Mouse (Mus musculus) midbrain, embryonic 13.5 days (tissue): Measurements from ENCODE around the gene Lmln. TPM values are rescaled to one million over a fixed set of nuclear protein-coding genes. Genes with fewer than 3 reads are reported as not detected.
A peak's percentile ranks its signal among the peaks of the same experiment; 100 is the strongest.
"Not testable (repeated sequence)": the region's sequence is repeated elsewhere in the genome, so short reads cannot be mapped to it uniquely, and the experiment has no call there.

Experiments
- ATAC-seq: fragments of 200-750 bp; cut with Nextera tagmentation; 2 replicates; pipeline ENCODE4 v1.8.0; 2017; ENCODE audit warnings: mild to moderate bottlenecking, moderate TSS enrichment, moderate library complexity
- H3K27ac ChIP-seq: fragments of 300-500 bp; sonication (generic); 2 replicates; pipeline ENCODE4 v1.5.1; 2015; ENCODE audit warnings: inconsistent platforms, mild to moderate bottlenecking, moderate library complexity
- H3K27me3 ChIP-seq: fragments of 300-500 bp; sonication (generic); 2 replicates; pipeline ENCODE4 v1.6.1; 2015; ENCODE audit warnings: mild to moderate bottlenecking, inconsistent platforms
- H3K36me3 ChIP-seq: fragments of 300-500 bp; sonication (generic); 2 replicates; pipeline ENCODE4 v1.6.1; 2015; ENCODE audit warnings: mild to moderate bottlenecking, inconsistent platforms
- H3K4me1 ChIP-seq: fragments of 300-500 bp; sonication (generic); replicated peaks from 2 replicates; pipeline ENCODE4 v1.6.1; 2015; ENCODE audit warnings: inconsistent platforms
- H3K4me2 ChIP-seq: fragments of 300-500 bp; sonication (generic); replicated peaks from 2 replicates; pipeline ENCODE4 v1.6.1; 2015; ENCODE audit warnings: moderate library complexity, mild to moderate bottlenecking, inconsistent platforms
- H3K4me3 ChIP-seq: fragments of 300-500 bp; sonication (generic); replicated peaks from 2 replicates; pipeline ENCODE4 v1.5.1; 2015; ENCODE audit warnings: mild to moderate bottlenecking, inconsistent platforms
- H3K9ac ChIP-seq: fragments of 300-500 bp; sonication (generic); replicated peaks from 2 replicates; pipeline ENCODE4 v1.6.1; 2015; ENCODE audit warnings: mild to moderate bottlenecking, inconsistent platforms
- H3K9me3 ChIP-seq: fragments of 300-500 bp; sonication (generic); 2 replicates; pipeline ENCODE4 v1.6.1; 2016; ENCODE audit warnings: mild to moderate bottlenecking, inconsistent platforms
- whole genome bisulfite sequencing: fragments of 180-500 bp; shearing (Covaris S2); methylation state at CpG from one replicate; pipeline ENCODE4 v1.1.7; 2015; 5-methylcytosine and 5-hydroxymethylcytosine counted together
- polyA plus RNA-seq: library from polyadenylated mRNA; unstranded; fragments of >200 nt; fragmentation: Nextera tagmentation; extraction: Ambion mirVana; gene quantifications from 2 replicates; pipeline ENCODE4 v1.2.1, GENCODE M21; 2015

Gene Lmln
- polyA plus RNA-seq, 1 experiment from 2014 or later: 5.3 TPM

DNA sequence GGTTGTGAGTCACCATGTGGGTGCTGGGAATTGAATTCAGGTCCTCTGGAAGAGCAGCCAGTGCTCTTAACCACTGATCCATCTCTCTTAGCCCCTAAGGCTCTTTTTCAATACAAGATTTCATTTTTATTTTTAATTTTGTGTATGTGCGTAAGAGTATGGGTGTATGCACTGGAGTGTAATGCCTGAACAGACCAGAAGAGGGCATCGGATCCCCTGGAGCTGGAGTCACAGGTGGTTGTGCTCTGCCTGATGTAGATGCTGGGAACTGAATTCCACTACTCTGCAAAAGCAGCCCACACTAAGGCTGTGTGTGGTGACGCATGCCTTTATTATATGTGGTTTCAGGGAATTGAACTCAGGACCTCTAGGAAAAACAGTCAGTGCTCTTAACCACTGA, 83.9 kb downstream of the Lmln start:
- ATAC-seq: no peak
- 0 out of 2 replicates have a peak, but pooled peaks cover 4% of the 10 kb centered on the region for H3K9me3 ChIP-seq
- H3K4me2 ChIP-seq: no peak overlapping the region
- 97% methylated on average over 3 of the region's 3 CpGs for WGBS
- H3K36me3 ChIP-seq: no peaks in the 10 kb centered on the region
- H3K4me3 ChIP-seq: no peak overlapping the region
- no peak overlapping the region for H3K27ac ChIP-seq
- H3K4me1 ChIP-seq: no peaks in the 10 kb centered on the region
- no peaks in the 10 kb centered on the region for H3K27me3 ChIP-seq
- no peak overlapping the region for H3K9ac ChIP-seq

DNA sequence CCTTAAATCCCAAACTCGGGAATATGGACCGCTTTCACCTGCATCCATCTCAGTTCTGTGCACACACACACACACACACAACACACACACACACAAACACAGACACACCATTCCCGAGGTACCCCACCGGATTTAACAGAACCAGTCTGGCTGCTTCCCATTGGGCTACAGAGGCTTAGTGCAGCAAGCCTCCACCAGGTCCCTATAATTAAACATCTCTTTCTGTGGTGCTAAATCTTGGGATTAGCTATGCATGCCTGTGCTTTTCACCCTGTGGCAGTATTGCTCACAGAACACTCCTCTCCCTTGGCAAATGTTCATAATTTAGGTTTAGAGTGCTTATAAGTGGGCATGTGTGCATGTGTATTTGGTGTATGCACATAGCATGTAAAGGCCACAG, 85.8 kb downstream of the Lmln start:
- no peak overlapping the region for H3K4me2 ChIP-seq
- no peak overlapping the region for H3K9ac ChIP-seq
- no peaks in the 10 kb centered on the region for H3K4me1 ChIP-seq
- H3K4me3 ChIP-seq: no peak overlapping the region
- WGBS: 82% methylated on average over 4 of the region's 4 CpGs
- H3K27me3 ChIP-seq: no peaks in the 10 kb centered on the region
- no peak overlapping the region for H3K27ac ChIP-seq
- H3K9me3 ChIP-seq: 0 out of 2 replicates have a peak, but pooled peaks cover 4% of the 10 kb centered on the region
- no peaks in the 10 kb centered on the region for H3K36me3 ChIP-seq
- no peak for ATAC-seq

DNA sequence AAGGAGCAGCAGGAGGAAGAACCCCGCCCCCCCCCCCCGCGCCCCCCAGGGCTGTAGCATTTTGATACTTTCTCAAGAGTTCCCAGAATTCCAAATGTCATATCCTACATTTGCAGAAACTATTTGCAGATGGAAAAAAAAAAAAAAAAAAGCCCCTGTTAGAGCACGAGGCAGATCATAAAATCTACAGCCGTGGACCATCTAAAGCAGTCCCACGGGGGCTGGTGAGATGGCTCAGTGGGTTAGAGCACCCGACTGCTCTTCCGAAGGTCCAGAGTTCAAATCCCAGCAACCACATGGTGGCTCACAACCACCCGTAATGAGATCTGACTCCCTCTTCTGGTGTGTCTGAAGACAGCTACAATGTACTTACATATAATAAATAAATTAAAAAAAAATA, 88.6 kb downstream of the Lmln start:
- H3K27ac ChIP-seq, ATAC-seq, H3K36me3 ChIP-seq, H3K4me2 ChIP-seq, H3K4me1 ChIP-seq, H3K27me3 ChIP-seq, H3K4me3 ChIP-seq, H3K9ac ChIP-seq, H3K9me3 ChIP-seq: not testable (repeated sequence)
- 80% methylated on average over 9 of the region's 9 CpGs for WGBS

DNA sequence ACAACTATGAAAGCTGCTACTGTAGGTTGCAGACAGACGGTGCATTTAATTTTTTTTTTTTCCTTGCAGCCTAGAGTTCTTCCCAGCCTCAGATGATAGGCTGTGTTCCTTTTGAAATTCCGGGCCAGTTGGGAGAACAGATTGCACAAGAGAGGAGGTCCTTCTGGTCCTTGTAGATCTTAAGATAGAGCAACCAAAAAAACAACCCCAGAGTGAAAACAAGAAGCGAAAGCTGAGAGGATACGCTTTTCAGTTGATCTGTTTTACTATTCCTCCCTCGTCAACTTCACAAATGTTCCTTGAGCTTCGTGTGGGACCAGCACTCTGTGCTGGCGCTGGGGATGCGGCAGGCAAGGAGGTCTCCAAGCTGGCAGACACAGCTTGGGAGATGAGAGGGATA, 89.2 kb downstream of the Lmln start:
- Histone ChIP-seq H3K36me3 (no peaks in the 10 kb centered on the region), H3K4me2 (no peak overlapping the region), H3K27ac (no peak overlapping the region), H3K4me3 (no peak overlapping the region), H3K27me3 (no peaks in the 10 kb centered on the region), H3K9ac (no peak overlapping the region), H3K9me3 (no peaks in the 10 kb centered on the region), H3K4me1 (no peaks in the 10 kb centered on the region)
- WGBS: 80% methylated on average over 8 of the region's 8 CpGs
- no peak for ATAC-seq

DNA sequence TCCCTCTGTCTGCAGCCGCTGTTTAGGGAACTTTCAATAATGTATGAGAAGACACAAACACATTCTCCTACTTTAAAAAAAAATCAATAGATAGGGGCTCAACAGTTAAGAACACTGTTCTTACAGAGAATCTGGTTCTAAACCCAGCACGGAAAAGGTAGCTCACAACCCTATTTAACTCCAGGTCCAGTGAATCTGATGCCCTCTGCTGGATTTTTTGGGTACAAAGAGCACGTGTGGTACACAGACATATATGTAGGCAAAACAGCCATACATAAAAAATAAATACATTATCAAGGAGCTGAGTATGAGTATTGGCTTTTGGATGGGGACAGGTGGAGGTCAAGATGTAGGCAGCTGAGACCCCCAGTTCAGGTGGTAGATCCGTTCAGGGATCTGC, 92.7 kb downstream of the Lmln start:
- no peak overlapping the region for H3K4me2 ChIP-seq
- no peaks in the 10 kb centered on the region for H3K4me1 ChIP-seq
- H3K27me3 ChIP-seq: no peaks in the 10 kb centered on the region
- no peak overlapping the region for H3K27ac ChIP-seq
- H3K4me3 ChIP-seq: no peak overlapping the region
- ATAC-seq: no peak
- 57% methylated on average over 4 of the region's 4 CpGs for WGBS
- H3K36me3 ChIP-seq: no peaks in the 10 kb centered on the region
- no peaks in the 10 kb centered on the region for H3K9me3 ChIP-seq
- H3K9ac ChIP-seq: no peak overlapping the region

DNA sequence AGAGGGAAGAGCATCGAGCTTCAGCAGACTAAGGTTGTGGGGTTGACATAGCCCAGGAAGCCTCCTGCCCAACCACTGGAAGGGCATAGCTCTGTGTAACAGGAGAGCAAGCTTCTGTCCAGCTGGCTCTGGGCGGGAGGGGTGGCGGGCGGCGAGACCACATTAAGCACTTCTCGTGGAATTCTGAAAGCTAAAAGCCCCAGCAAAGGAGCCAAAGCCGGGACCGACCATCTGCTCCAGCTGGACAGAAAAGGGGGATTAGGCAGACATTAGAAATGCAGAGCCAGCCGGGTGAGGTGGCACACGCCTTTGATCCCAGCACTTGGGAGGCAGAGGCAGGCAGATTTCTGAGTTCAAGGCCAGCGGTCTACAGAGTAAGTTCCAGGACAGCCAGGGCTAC, 95.7 kb downstream of the Lmln start:
- no peaks in the 10 kb centered on the region for H3K36me3 ChIP-seq
- H3K4me2 ChIP-seq: no peak overlapping the region
- H3K4me1 ChIP-seq: no peaks in the 10 kb centered on the region
- no peak overlapping the region for H3K4me3 ChIP-seq
- no peak overlapping the region for H3K9ac ChIP-seq
- H3K27me3 ChIP-seq: no peaks in the 10 kb centered on the region
- H3K9me3 ChIP-seq: no peaks in the 10 kb centered on the region
- H3K27ac ChIP-seq: no peak overlapping the region
- 58% methylated on average over 11 of the region's 11 CpGs for WGBS
- no peak for ATAC-seq

DNA sequence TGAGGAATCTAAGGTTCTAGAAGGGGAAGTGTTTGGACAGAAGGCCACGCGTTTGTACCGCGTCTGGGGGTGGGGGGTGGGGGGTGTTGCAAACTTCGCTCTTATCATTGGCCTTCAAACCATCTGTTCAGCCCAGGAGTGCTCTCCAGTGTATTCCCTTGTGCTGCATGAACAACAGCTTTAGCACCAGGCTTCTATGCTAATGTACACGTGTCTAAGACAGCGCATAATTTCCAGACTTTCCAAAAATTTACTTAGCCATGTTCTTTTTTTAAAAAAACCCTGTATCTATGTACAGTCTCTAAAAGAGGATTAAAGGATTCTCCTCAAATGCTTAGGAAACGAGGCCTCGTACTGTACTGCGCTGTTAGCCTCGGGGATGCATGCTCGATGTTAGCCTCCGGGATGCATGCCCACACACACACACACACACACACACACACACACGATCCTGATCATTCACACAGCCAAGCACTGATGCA, 96.3 kb downstream of the Lmln start:
- Histone ChIP-seq H3K36me3 (no peaks in the 10 kb centered on the region), H3K27me3 (no peaks in the 10 kb centered on the region), H3K4me1 (no peaks in the 10 kb centered on the region), H3K27ac (no peak overlapping the region), H3K9ac (no peak overlapping the region), H3K4me3 (no peak overlapping the region), H3K4me2 (no peak overlapping the region), H3K9me3 (no peaks in the 10 kb centered on the region)
- WGBS: 80% methylated on average over 14 of the region's 14 CpGs
- peak; percentile 55; the same call in 1 of the 2 replicates for ATAC-seq

DNA sequence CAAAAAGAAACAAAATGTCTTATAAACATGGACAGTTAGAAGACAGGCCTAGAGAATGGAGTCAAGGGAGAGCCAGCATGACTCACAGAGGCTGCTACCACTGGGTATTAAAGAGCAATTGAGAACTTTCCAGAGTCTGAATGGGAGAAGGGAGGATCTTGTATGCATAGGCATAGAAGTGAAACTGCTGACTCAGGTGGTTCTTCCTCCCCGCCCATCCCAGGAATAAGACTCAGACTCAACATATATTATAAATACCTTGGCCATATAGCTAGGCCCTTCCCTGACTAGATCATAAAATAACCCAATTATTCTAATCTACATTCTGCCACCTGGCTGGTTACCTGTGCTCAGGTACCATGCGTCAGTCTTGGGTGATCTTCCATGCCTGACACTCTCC, 97.0 kb downstream of the Lmln start:
- no peaks in the 10 kb centered on the region for H3K27me3 ChIP-seq
- no peak overlapping the region for H3K9ac ChIP-seq
- no peaks in the 10 kb centered on the region for H3K4me1 ChIP-seq
- 96% methylated on average over 2 of the region's 2 CpGs for WGBS
- H3K4me3 ChIP-seq: no peak overlapping the region
- no peaks in the 10 kb centered on the region for H3K36me3 ChIP-seq
- no peak for ATAC-seq
- H3K9me3 ChIP-seq: no peaks in the 10 kb centered on the region
- no peak overlapping the region for H3K27ac ChIP-seq
- H3K4me2 ChIP-seq: no peak overlapping the region

DNA sequence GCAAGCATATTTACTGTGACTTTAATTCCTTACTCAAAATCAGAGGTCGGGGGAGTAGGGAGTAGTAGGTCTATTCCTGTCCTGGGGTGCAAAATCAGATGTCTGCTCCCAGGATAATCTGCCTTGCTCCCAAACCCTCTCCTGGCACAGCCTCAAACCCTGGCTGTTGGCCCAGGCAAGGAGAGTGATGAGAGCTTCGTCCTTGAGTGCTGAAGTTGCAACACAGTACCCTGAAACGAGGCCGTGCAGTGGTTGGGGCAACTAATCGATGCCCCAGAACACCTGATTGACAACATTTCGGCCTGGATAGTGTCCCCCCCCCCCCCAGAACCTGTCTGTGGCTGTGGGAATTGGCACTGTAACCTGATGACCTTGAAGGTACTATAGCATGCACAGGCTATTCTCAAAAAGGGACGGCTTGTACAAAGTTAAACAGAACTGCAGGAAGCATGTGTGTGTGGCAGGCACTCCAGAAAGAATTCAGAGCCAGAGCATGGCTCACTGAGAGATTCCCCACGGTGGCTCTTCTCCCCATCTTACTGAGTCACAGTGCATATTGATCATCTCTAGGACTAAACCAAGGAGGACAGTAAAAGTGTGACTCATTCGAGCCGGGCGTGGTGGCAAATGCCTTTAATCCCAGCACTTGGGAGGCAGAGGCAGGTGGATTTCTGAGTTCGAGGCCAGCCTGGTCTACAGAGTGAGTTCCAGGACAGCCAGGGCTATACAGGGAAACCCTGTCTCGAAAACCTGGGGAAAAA, 101.2 kb downstream of the Lmln start:
- no peak overlapping the region for H3K9ac ChIP-seq
- no peak overlapping the region for H3K4me2 ChIP-seq
- H3K27ac ChIP-seq: no peak overlapping the region
- no peak for ATAC-seq
- WGBS: 78% methylated on average over 13 of the region's 13 CpGs
- no peaks in the 10 kb centered on the region for H3K9me3 ChIP-seq
- no peak overlapping the region for H3K4me3 ChIP-seq
- H3K36me3 ChIP-seq: no peaks in the 10 kb centered on the region
- no peaks in the 10 kb centered on the region for H3K27me3 ChIP-seq
- no peaks in the 10 kb centered on the region for H3K4me1 ChIP-seq

DNA sequence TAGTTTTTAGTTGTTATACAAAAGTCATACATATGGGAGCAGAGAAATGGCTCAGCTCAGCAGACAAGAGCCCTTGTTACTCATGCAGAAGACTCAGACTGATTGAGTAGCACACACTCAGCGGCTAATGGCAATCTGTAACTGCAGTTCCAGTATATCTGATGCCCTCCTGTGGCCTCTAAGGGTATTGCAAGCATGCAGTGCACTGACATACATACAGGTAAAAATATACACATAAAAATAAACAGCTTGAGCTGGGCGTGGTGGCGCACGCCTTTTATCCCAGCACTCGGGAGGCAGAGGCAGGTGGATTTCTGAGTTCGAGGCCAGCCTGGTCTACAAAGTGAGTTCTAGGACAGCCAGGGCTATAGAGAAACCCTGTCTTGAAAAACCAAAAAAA, 104.0 kb downstream of the Lmln start:
- not testable (repeated sequence) for H3K4me3 ChIP-seq, H3K9me3 ChIP-seq, H3K4me1 ChIP-seq, H3K27ac ChIP-seq, H3K9ac ChIP-seq, H3K27me3 ChIP-seq, H3K36me3 ChIP-seq, ATAC-seq, H3K4me2 ChIP-seq
- WGBS: 64% methylated on average over 6 of the region's 6 CpGs

DNA sequence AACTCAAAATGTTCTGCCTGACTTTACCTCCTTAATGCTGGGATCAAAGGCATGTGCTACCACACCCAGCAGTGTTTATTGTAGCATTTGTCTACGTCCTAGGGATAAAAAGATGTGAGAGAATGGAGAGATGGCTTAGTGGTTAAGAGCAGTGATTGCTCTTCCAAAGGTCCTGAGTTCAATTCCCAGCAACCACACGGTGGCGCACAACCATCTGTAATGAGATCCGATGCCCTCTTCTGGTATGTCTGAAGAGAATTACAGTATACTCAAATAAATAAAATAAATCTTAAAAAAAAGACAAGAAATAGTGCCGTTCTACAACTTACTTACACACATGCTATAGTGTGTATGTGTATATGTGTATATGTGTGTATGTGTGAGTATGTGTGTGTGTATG, 105.2 kb downstream of the Lmln start:
- Histone ChIP-seq H3K9me3 (no peaks in the 10 kb centered on the region), H3K27me3 (no peaks in the 10 kb centered on the region), H3K9ac (no peak overlapping the region), H3K27ac (no peak overlapping the region), H3K4me2 (no peak overlapping the region), H3K4me3 (no peak overlapping the region), H3K36me3 (no peaks in the 10 kb centered on the region), H3K4me1 (no peaks in the 10 kb centered on the region)
- WGBS: 45% methylated on average over 5 of the region's 5 CpGs
- no peak for ATAC-seq

DNA sequence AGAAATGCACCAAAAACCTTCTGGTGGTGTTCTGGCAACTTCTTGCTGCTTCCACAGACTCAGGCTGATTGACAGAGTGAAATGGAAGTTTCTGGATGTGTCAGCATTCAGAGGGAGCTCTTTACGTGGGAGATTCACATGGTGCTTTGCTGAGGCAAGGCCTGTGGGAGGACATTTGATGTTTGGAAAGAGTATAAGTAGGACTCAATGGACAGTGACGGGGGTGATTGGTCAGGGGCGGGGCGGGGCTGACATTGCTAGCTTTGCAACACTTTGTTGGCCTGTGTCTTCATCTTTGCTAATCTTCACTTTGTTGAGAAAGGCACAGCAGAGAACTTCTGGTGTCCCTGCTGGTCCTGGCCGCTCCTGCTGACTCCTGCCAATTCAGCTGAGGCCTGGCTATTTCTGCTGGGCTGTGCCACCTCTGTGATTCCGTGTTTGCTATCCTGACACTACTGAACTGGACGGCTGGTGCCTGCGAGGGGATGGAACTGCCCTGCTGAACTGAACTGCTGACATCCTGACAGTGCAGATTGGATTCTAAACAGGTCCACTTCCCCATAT, 107.2 kb downstream of the Lmln start:
- no peak for ATAC-seq
- Histone ChIP-seq H3K4me2 (no peak overlapping the region), H3K27ac (no peak overlapping the region), H3K9ac (no peak overlapping the region), H3K9me3 (no peaks in the 10 kb centered on the region), H3K4me1 (no peaks in the 10 kb centered on the region), H3K27me3 (no peaks in the 10 kb centered on the region), H3K4me3 (no peak overlapping the region), H3K36me3 (no peaks in the 10 kb centered on the region)
- WGBS: 64% methylated on average over 8 of the region's 8 CpGs
